Mouse (Mus musculus) hindbrain, embryonic 10.5 days (tissue): Measurements from ENCODE around the gene Stoml1. TPM values are rescaled to one million over a fixed set of nuclear protein-coding genes. Genes with fewer than 3 reads are reported as not detected.

Experiments used
- DNase-seq: peaks from one replicate; pipeline ENCODE4 v3.0.0-alpha.2; 2017; ENCODE audit warnings: low spot score
- H3K27ac ChIP-seq: fragments of 300-500 bp; sonication (generic); 2 replicates; pipeline ENCODE4 v1.5.1; 2016; ENCODE audit warnings: mild to moderate bottlenecking, moderate library complexity
- H3K27me3 ChIP-seq: fragments of 300-500 bp; sonication (generic); 2 replicates; pipeline ENCODE4 v1.6.1; 2016; ENCODE audit warnings: mild to moderate bottlenecking; ENCODE audit not compliant: poor library complexity, insufficient read depth, severe bottlenecking
- H3K36me3 ChIP-seq: fragments of 300-500 bp; sonication (generic); 2 replicates; pipeline ENCODE4 v1.6.1; 2016; ENCODE audit warnings: mild to moderate bottlenecking, moderate library complexity
- H3K4me1 ChIP-seq: fragments of 300-500 bp; sonication (generic); replicated peaks from 2 replicates; pipeline ENCODE4 v1.6.1; 2016; ENCODE audit warnings: mild to moderate bottlenecking
- H3K4me3 ChIP-seq: fragments of 300-500 bp; sonication (generic); 2 replicates; pipeline ENCODE4 v1.5.1; 2016; ENCODE audit warnings: mild to moderate bottlenecking, moderate library complexity
- H3K9me3 ChIP-seq: fragments of 300-500 bp; sonication (generic); 2 replicates; pipeline ENCODE4 v1.6.1; 2016; ENCODE audit warnings: mild to moderate bottlenecking, moderate library complexity
- WGBS: fragments of 180-500 bp; shearing (Covaris S2); methylation state at CpG from one replicate; pipeline ENCODE4 v1.1.7; 2016; 5-methylcytosine and 5-hydroxymethylcytosine counted together
- polyA plus RNA-seq: library from polyadenylated mRNA; unstranded; fragments of >200 nt; fragmentation: Nextera tagmentation; extraction: Ambion mirVana; gene quantifications from 2 replicates; pipeline ENCODE4 v1.2.1, GENCODE M21; 2016

The Stoml1 gene
- polyA plus RNA-seq, 1 experiment from 2014 or later, result 39.8 TPM

GRCm38 (mm10) chr9:58278821-58279723 is 26.1 kb downstream of the Stoml1 start:
- no peak overlapping the region for H3K4me3 ChIP-seq
- WGBS, result 52% methylated on average over 4 of the region's 4 CpGs
- no peak for DNase-seq

DNA sequence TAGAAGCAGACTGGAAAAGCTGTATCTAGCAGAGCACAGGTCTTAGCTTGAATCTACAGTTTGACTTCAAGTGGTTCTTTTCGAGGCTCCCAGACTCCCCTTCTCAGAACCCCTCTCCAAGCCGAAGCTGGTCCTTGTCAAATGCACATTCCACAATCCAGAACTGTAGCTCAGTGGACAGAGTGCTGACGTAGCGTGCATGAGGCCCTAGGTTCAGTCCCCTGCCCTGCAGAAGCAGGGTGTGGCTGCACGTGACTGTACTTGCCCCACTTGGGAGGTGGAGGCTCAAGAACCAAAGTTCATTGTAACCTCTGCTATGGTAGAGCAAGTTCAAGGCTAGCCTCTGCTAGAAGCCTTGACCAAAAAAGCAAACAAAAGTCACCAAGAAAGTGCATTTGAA is 26.8 kb downstream of the Stoml1 start:
- WGBS, result 73% methylated on average over 5 of the region's 5 CpGs
- no peak for DNase-seq
- no peaks in the 10 kb centered on the region for H3K9me3 ChIP-seq
- no peak overlapping the region for H3K4me3 ChIP-seq
- H3K27ac ChIP-seq, result no peak overlapping the region
- no peaks in the 10 kb centered on the region for H3K27me3 ChIP-seq
- peaks cover 15% of the 10 kb centered on the region for H3K4me1 ChIP-seq
- H3K36me3 ChIP-seq, result no peaks in the 10 kb centered on the region

More at GRCm38 (mm10) chr9:58278821-58279723, 26.1 kb downstream of the Stoml1 start:
- no peaks in the 10 kb centered on the region for H3K9me3 ChIP-seq
- H3K4me1 ChIP-seq, result peaks cover 19% of the 10 kb centered on the region
- H3K27me3 ChIP-seq, result no peaks in the 10 kb centered on the region
- no peak overlapping the region for H3K27ac ChIP-seq
- no peaks in the 10 kb centered on the region for H3K36me3 ChIP-seq

- 36% methylated on average over 9 of the region's 9 CpGs for WGBS
- Histone ChIP-seq H3K36me3 (no peaks in the 10 kb centered on the region), H3K27ac (no peak overlapping the region), H3K4me1 (peaks cover 8% of the 10 kb centered on the region), H3K9me3 (no peaks in the 10 kb centered on the region), H3K27me3 (no peaks in the 10 kb centered on the region), H3K4me3 (no peak overlapping the region)
- DNase-seq, result peak; percentile 72
Observed at GRCm38 (mm10) chr9:58280259-58281109, 27.5 kb downstream of the Stoml1 start.

- DNase-seq, result no peak
- whole genome bisulfite sequencing, result 55% methylated on average over 3 of the region's 3 CpGs
Observed at GRCm38 (mm10) chr9:58281597-58281996, 28.6 kb downstream of the Stoml1 start.

DNA sequence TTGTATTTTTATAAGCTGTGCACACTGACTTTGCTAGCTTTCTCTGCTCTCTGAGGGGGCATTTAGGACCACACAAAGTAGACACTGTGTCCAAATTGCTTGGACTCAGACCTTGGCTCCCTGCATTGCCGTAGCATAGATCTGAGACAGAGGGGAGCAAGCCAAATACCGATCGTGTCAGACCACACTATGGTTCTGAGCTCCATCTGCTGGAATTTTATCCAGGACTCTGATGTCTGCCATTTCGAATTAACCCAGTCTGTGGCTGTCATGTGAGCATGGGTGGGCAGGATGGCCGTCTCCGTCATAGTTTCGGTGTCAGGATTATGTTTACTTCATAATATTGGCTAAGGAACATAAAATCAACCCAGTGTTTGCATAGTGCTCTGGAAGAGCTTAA is 30.5 kb downstream of the Stoml1 start:
- Histone ChIP-seq H3K36me3 (no peaks in the 10 kb centered on the region), H3K27ac (no peak overlapping the region), H3K27me3 (no peaks in the 10 kb centered on the region), H3K4me1 (no peaks in the 10 kb centered on the region), H3K4me3 (no peak overlapping the region), H3K9me3 (no peaks in the 10 kb centered on the region)
- no peak for DNase-seq
- WGBS, result 86% methylated on average over 7 of the region's 7 CpGs

More at GRCm38 (mm10) chr9:58281597-58281996, 28.6 kb downstream of the Stoml1 start:
- Histone ChIP-seq H3K4me1 (no peaks in the 10 kb centered on the region), H3K27me3 (no peaks in the 10 kb centered on the region), H3K4me3 (no peak overlapping the region), H3K27ac (no peak overlapping the region), H3K36me3 (no peaks in the 10 kb centered on the region), H3K9me3 (no peaks in the 10 kb centered on the region)

GRCm38 (mm10) chr9:58289090-58289489 is 36.1 kb downstream of the Stoml1 start:
- Histone ChIP-seq H3K4me1 (peaks cover 9% of the 10 kb centered on the region), H3K27me3 (no peaks in the 10 kb centered on the region), H3K27ac (no peak overlapping the region), H3K4me3 (no peak overlapping the region), H3K9me3 (no peaks in the 10 kb centered on the region), H3K36me3 (no peaks in the 10 kb centered on the region)
- WGBS, result 85% methylated on average over 1 of the region's 1 CpGs
- no peak for DNase-seq

GRCm38 (mm10) chr9:58289901-58290300 is 36.9 kb downstream of the Stoml1 start:
- Histone ChIP-seq H3K27me3 (no peaks in the 10 kb centered on the region), H3K4me3 (no peak overlapping the region), H3K27ac (no peak overlapping the region), H3K36me3 (no peaks in the 10 kb centered on the region), H3K9me3 (no peaks in the 10 kb centered on the region), H3K4me1 (peaks cover 17% of the 10 kb centered on the region)
- DNase-seq, result no peak
- 88% methylated on average over 2 of the region's 2 CpGs for WGBS

DNA sequence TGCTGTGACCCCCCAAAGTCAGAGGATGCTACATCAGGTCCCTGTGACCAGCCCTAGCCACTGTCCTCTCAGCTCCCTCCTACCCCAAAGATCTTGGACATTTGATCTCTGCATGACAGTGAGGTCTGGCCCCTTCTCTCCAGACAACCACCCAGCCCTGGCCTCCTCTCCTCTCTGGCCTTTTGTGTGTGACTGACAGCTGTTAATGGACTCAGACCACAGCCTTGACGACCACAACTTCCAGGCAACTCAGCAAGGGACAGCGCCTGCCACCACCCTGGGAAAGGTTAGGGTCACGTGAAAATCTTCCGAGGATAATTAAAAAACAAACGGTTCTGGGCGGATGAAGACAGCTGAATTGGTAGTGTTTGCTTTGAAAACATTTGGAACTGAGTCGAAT is 41.6 kb downstream of the Stoml1 start:
- H3K27me3 ChIP-seq, result no peaks in the 10 kb centered on the region
- H3K27ac ChIP-seq, result peak overlapping the region; percentile 53; the same call in 1 of the 2 replicates
- no peaks in the 10 kb centered on the region for H3K9me3 ChIP-seq
- peaks cover 44% of the 10 kb centered on the region for H3K4me1 ChIP-seq
- WGBS, result 42% methylated on average over 7 of the region's 7 CpGs
- no peak overlapping the region for H3K4me3 ChIP-seq
- DNase-seq, result no peak
- no peaks in the 10 kb centered on the region for H3K36me3 ChIP-seq

DNA sequence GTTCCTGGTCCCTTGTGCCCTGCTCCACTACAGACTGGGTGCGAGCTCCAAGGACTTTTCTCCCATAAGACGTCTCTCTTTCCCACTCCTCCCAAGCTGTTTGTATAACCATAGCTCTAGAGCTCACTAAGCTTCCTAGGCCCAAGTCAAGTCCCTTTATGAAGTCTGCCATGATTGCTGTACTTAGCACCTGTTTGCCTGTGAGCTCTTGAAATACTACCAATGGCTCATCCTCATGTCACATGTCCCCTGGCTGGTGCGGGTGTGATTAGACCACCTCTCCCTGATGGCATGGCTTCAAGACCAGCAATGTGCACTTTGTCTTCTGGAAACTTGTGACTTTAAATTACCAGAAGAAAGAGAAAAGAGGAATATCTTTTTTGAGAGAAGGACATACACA is 42.4 kb downstream of the Stoml1 start:
- no peak for DNase-seq
- Histone ChIP-seq H3K9me3 (no peaks in the 10 kb centered on the region), H3K4me1 (peaks cover 47% of the 10 kb centered on the region), H3K27me3 (no peaks in the 10 kb centered on the region), H3K36me3 (no peaks in the 10 kb centered on the region), H3K4me3 (no peak overlapping the region), H3K27ac (peak overlapping the region; percentile 85)
- WGBS, result 84% methylated on average over 3 of the region's 3 CpGs

- Histone ChIP-seq H3K4me3 (no peak overlapping the region), H3K27me3 (no peaks in the 10 kb centered on the region), H3K36me3 (no peaks in the 10 kb centered on the region), H3K9me3 (no peaks in the 10 kb centered on the region), H3K27ac (peak overlapping the region; percentile 85), H3K4me1 (peaks cover 47% of the 10 kb centered on the region)
- 18% methylated on average over 9 of the region's 9 CpGs for WGBS
- DNase-seq, result peak; percentile 59
Observed at GRCm38 (mm10) chr9:58295766-58296361, 42.9 kb downstream of the Stoml1 start.

GRCm38 (mm10) chr9:58297065-58297464 is 44.1 kb downstream of the Stoml1 start:
- Histone ChIP-seq H3K4me1 (peaks cover 47% of the 10 kb centered on the region), H3K36me3 (no peaks in the 10 kb centered on the region), H3K27me3 (no peaks in the 10 kb centered on the region), H3K4me3 (no peak overlapping the region), H3K9me3 (no peaks in the 10 kb centered on the region), H3K27ac (0 out of 2 replicates have a peak overlapping the region, but pooled peaks have one; percentile 43)
- no peak for DNase-seq
- WGBS, result 91% methylated on average over 6 of the region's 6 CpGs

DNA sequence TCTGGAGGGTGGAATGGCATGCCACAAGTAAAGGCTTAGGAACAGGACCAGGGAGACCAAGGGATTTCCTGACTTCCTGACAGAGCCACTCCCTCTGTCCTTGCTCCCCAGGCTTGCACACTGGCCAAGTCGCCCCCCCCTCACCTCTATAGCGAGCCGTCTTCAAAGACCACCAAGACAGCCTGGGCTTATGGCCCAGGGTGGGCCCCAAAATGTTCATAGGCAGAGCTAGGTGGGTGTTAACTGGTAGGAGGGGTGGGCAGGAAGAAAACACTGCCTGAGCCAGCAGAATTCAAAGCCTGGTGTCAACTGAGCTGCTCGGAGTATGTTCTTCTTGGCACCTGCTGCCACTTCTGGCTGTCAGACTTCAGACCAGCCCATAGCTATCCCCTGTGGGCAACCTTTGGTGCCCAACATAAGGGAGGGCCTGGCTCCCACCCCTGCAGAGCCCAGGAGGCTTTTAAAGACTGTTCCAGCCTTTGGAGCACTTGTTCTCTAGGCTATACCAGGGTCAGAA is 45.1 kb downstream of the Stoml1 start:
- Histone ChIP-seq H3K27me3 (no peaks in the 10 kb centered on the region), H3K27ac (no peak overlapping the region), H3K9me3 (no peaks in the 10 kb centered on the region), H3K36me3 (no peaks in the 10 kb centered on the region), H3K4me3 (no peak overlapping the region), H3K4me1 (peaks cover 46% of the 10 kb centered on the region)
- 92% methylated on average over 4 of the region's 4 CpGs for WGBS
- DNase-seq, result no peak
